Mouse (Mus musculus): ENCODE data around the gene Gtf2e1. TPM values are rescaled to one million over a fixed set of nuclear protein-coding genes. Genes with fewer than 3 reads are reported as not detected.

The Gtf2e1 gene
- polyA plus RNA-seq (2014; fragmentation: Nextera tagmentation; extraction: Ambion mirVana), result 23.5 and 30.1 TPM in 2 replicates

- peaks cover 5% of the 10 kb centered on the region; the same call in 1 of the 2 replicates for H3K4me1 ChIP-seq (ENCODE audit: control insufficient read depth, insufficient read depth, low read length)
- 2% methylated on average over 41 of the region's 41 CpGs for WGBS
- H3K27ac ChIP-seq (ENCODE audit: low read depth, low read length), result peak within 1 kb of the TSS; percentile 94
- peak; percentile 99 for ATAC-seq (ENCODE audit: low read depth)
- H3K4me3 ChIP-seq (ENCODE audit: low read depth, low read length), result peak within 1 kb of the TSS; percentile 73
- peak within 1 kb of the TSS; percentile 61 for H3K4me2 ChIP-seq (ENCODE audit: low read depth, low read length)
- H3K36me3 ChIP-seq (ENCODE audit: control insufficient read depth, insufficient read depth, low read length), result peaks cover 3% of the 10 kb centered on the region; the same call in 1 of the 2 replicates
- no peaks in the 10 kb centered on the region for H3K27me3 ChIP-seq (ENCODE audit: control insufficient read depth, insufficient read depth, low read length)
- H3K9ac ChIP-seq (replicated peaks; ENCODE audit: low read depth, low read length), result peak within 1 kb of the TSS; percentile 82
- H3K9me3 ChIP-seq (ENCODE audit: control insufficient read depth, low read length), result no peaks in the 10 kb centered on the region
These were observed at the start of gene Gtf2e1, which contains the start of gene Rabl3 for GRCm38 (mm10) chr16:37539611-37540580. Gene Gtf2e1 (minus strand): TSS chr16:37539789. Gene Rabl3 (plus strand): TSS chr16:37539885.

GRCm38 (mm10) chr16:37585129-37585563 lies 45.6 kb upstream of the Gtf2e1 start:
- Histone ChIP-seq H3K9me3 (ENCODE audit: control insufficient read depth, low read length) (no peaks in the 10 kb centered on the region), H3K27me3 (ENCODE audit: control insufficient read depth, insufficient read depth, low read length) (no peaks in the 10 kb centered on the region), H3K27ac (ENCODE audit: low read depth, low read length) (peak overlapping the region; percentile 92), H3K4me1 (ENCODE audit: control insufficient read depth, insufficient read depth, low read length) (peaks cover 4% of the 10 kb centered on the region), H3K36me3 (ENCODE audit: control insufficient read depth, insufficient read depth, low read length) (no peaks in the 10 kb centered on the region), H3K4me2 (ENCODE audit: low read depth, low read length) (peak overlapping the region; percentile 45; the same call in 1 of the 2 replicates), H3K4me3 (ENCODE audit: low read depth, low read length) (no peak overlapping the region), H3K9ac (replicated peaks; ENCODE audit: low read depth, low read length) (no peak overlapping the region)
- WGBS, result 43% methylated on average over 8 of the region's 8 CpGs
- ATAC-seq (ENCODE audit: low read depth), result peak; percentile 56

- Histone ChIP-seq H3K4me3 (ENCODE audit: low read depth, low read length) (peak overlapping the region; percentile 16; the same call in 1 of the 2 replicates), H3K27me3 (ENCODE audit: control insufficient read depth, insufficient read depth, low read length) (no peaks in the 10 kb centered on the region), H3K27ac (ENCODE audit: low read depth, low read length) (peak overlapping the region; percentile 92), H3K36me3 (ENCODE audit: control insufficient read depth, insufficient read depth, low read length) (no peaks in the 10 kb centered on the region), H3K9me3 (ENCODE audit: control insufficient read depth, low read length) (no peaks in the 10 kb centered on the region), H3K4me2 (ENCODE audit: low read depth, low read length) (peak overlapping the region; percentile 45), H3K9ac (replicated peaks; ENCODE audit: low read depth, low read length) (peak overlapping the region; percentile 46), H3K4me1 (ENCODE audit: control insufficient read depth, insufficient read depth, low read length) (peaks cover 4% of the 10 kb centered on the region)
- ATAC-seq (ENCODE audit: low read depth), result peak; percentile 85
- 1% methylated on average over 25 of the region's 25 CpGs for WGBS
These were observed 44.8 kb upstream of the Gtf2e1 start for GRCm38 (mm10) chr16:37584218-37585035.

GRCm38 (mm10) chr16:37583801-37584200 lies 44.2 kb upstream of the Gtf2e1 start:
- Histone ChIP-seq H3K9ac (replicated peaks; ENCODE audit: low read depth, low read length) (no peak overlapping the region; the same call in 1 of the 2 replicates), H3K9me3 (ENCODE audit: control insufficient read depth, low read length) (no peaks in the 10 kb centered on the region), H3K4me3 (ENCODE audit: low read depth, low read length) (no peak overlapping the region; the same call in 1 of the 2 replicates), H3K27me3 (ENCODE audit: control insufficient read depth, insufficient read depth, low read length) (no peaks in the 10 kb centered on the region), H3K27ac (ENCODE audit: low read depth, low read length) (peak overlapping the region; percentile 92), H3K4me1 (ENCODE audit: control insufficient read depth, insufficient read depth, low read length) (peaks cover 4% of the 10 kb centered on the region), H3K36me3 (ENCODE audit: control insufficient read depth, insufficient read depth, low read length) (no peaks in the 10 kb centered on the region), H3K4me2 (ENCODE audit: low read depth, low read length) (peak overlapping the region; percentile 45; the same call in 1 of the 2 replicates)
- ATAC-seq (ENCODE audit: low read depth), result no peak
- 26% methylated on average over 6 of the region's 6 CpGs for WGBS

GRCm38 (mm10) chr16:37583306-37583705 lies 43.7 kb upstream of the Gtf2e1 start:
- no peak overlapping the region for H3K4me3 ChIP-seq (ENCODE audit: low read depth, low read length)
- H3K36me3 ChIP-seq (ENCODE audit: control insufficient read depth, insufficient read depth, low read length), result no peaks in the 10 kb centered on the region
- no peak for ATAC-seq (ENCODE audit: low read depth)
- H3K9ac ChIP-seq (replicated peaks; ENCODE audit: low read depth, low read length), result no peak overlapping the region
- peaks cover 4% of the 10 kb centered on the region for H3K4me1 ChIP-seq (ENCODE audit: control insufficient read depth, insufficient read depth, low read length)
- WGBS, result 72% methylated on average over 3 of the region's 3 CpGs
- peak overlapping the region; percentile 45; the same call in 1 of the 2 replicates for H3K4me2 ChIP-seq (ENCODE audit: low read depth, low read length)
- no peaks in the 10 kb centered on the region for H3K27me3 ChIP-seq (ENCODE audit: control insufficient read depth, insufficient read depth, low read length)
- peak overlapping the region; percentile 92 for H3K27ac ChIP-seq (ENCODE audit: low read depth, low read length)
- no peaks in the 10 kb centered on the region for H3K9me3 ChIP-seq (ENCODE audit: control insufficient read depth, low read length)

GRCm38 (mm10) chr16:37581901-37582300 lies 42.3 kb upstream of the Gtf2e1 start:
- H3K27me3 ChIP-seq (ENCODE audit: control insufficient read depth, insufficient read depth, low read length), result no peaks in the 10 kb centered on the region
- peaks cover 4% of the 10 kb centered on the region for H3K4me1 ChIP-seq (ENCODE audit: control insufficient read depth, insufficient read depth, low read length)
- H3K27ac ChIP-seq (ENCODE audit: low read depth, low read length), result no peak overlapping the region
- H3K4me3 ChIP-seq (ENCODE audit: low read depth, low read length), result no peak overlapping the region
- no peaks in the 10 kb centered on the region for H3K36me3 ChIP-seq (ENCODE audit: control insufficient read depth, insufficient read depth, low read length)
- H3K9me3 ChIP-seq (ENCODE audit: control insufficient read depth, low read length), result no peaks in the 10 kb centered on the region
- WGBS, result 46% methylated on average over 3 of the region's 3 CpGs
- no peak overlapping the region for H3K9ac ChIP-seq (replicated peaks; ENCODE audit: low read depth, low read length)
- no peak for ATAC-seq (ENCODE audit: low read depth)
- no peak overlapping the region for H3K4me2 ChIP-seq (ENCODE audit: low read depth, low read length)

- Histone ChIP-seq H3K27ac (ENCODE audit: low read depth, low read length) (no peak overlapping the region), H3K4me2 (ENCODE audit: low read depth, low read length) (no peak overlapping the region), H3K27me3 (ENCODE audit: control insufficient read depth, insufficient read depth, low read length) (no peaks in the 10 kb centered on the region), H3K9ac (replicated peaks; ENCODE audit: low read depth, low read length) (no peak overlapping the region), H3K4me1 (ENCODE audit: control insufficient read depth, insufficient read depth, low read length) (peaks cover 4% of the 10 kb centered on the region), H3K9me3 (ENCODE audit: control insufficient read depth, low read length) (no peaks in the 10 kb centered on the region), H3K36me3 (ENCODE audit: control insufficient read depth, insufficient read depth, low read length) (no peaks in the 10 kb centered on the region), H3K4me3 (ENCODE audit: low read depth, low read length) (no peak overlapping the region)
- 92% methylated on average over 4 of the region's 4 CpGs for WGBS
- ATAC-seq (ENCODE audit: low read depth), result no peak
These were observed 41.1 kb upstream of the Gtf2e1 start for GRCm38 (mm10) chr16:37580651-37581050.

- Histone ChIP-seq H3K4me2 (ENCODE audit: low read depth, low read length) (no peak within 1 kb of the TSS), H3K4me1 (ENCODE audit: control insufficient read depth, insufficient read depth, low read length) (peaks cover 4% of the 10 kb centered on the region), H3K27me3 (ENCODE audit: control insufficient read depth, insufficient read depth, low read length) (no peaks in the 10 kb centered on the region), H3K4me3 (ENCODE audit: low read depth, low read length) (no peak within 1 kb of the TSS), H3K27ac (ENCODE audit: low read depth, low read length) (no peak within 1 kb of the TSS), H3K36me3 (ENCODE audit: control insufficient read depth, insufficient read depth, low read length) (no peaks in the 10 kb centered on the region), H3K9ac (replicated peaks; ENCODE audit: low read depth, low read length) (no peak within 1 kb of the TSS), H3K9me3 (ENCODE audit: control insufficient read depth, low read length) (no peaks in the 10 kb centered on the region)
- ATAC-seq (ENCODE audit: low read depth), result no peak
- 83% methylated on average over 4 of the region's 4 CpGs for WGBS
These were observed 40.4 kb upstream of the Gtf2e1 start, which contains the start of gene Hgd for GRCm38 (mm10) chr16:37579994-37580393. Gene Hgd (plus strand): TSS chr16:37580153.

Data from neural tube, embryonic 14.5 days (tissue).